Mouse (Mus musculus) heart, postnatal 14 days (tissue): Measurements from ENCODE around the gene Togaram2. TPM values are rescaled to one million over a fixed set of nuclear protein-coding genes. Genes with fewer than 3 reads are reported as not detected.
"Not testable (repeated sequence)": the region's sequence is repeated elsewhere in the genome, so short reads cannot be mapped to it uniquely, and the experiment has no call there.

Experiments used
- DNase-seq, 2 experiments: peaks; one replicate each; pipeline ENCODE4 v3.0.0; 2021 to 2022
- intact Hi-C: fragments of 180-260 bp; cut with DNase I; formaldehyde crosslinking; loops from one replicate; pipeline ENCODE4 v1.15.1; 2025
- long read RNA-seq, 2 experiments: library from polyadenylated mRNA; stranded (forward); transcript quantifications; one replicate each; pipeline ENCODE4 v2.0.0; 2021
- total RNA-seq, 2 experiments: library from RNA; stranded (reverse); gene quantifications; 2 replicates each; pipeline ENCODE4 v1.2.3; 2021

Gene Togaram2
- total RNA-seq, result 1 to 10 TPM; 2.0 to 2.3 TPM
- long read RNA-seq, experiment 1, partial matches to known transcripts, result 3 of 4 reads
- long read RNA-seq, experiment 1, other reads (novel, unspliced or antisense), result 1 of 4 reads
- long read RNA-seq, experiment 2, partial matches to known transcripts, result 0 of 5 reads
- long read RNA-seq, experiment 2, other reads (novel, unspliced or antisense), result 5 of 5 reads

DNA sequence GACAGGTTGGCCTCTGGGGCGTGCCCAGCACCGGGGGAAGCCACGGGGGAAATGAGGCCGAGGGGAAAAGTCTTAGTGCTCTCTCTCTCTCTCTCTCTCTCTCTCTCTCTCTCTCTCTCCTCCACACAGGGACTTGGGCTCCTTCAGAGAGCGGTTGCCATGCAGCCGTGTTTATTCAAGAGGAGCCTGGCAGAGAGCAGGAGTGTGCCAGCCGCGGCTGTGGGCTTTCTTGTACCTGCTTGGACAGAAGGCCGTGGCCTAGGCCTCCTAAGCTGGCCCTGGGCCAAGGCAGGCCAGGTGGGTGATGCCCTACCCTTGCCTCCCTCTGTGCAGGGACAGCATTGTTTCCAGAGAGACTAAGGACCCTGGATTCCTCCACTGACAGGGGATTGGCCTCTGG is at the start of gene Togaram2:
Gene Togaram2 (plus strand): TSS at position 170 of the 400 bp plus-strand sequence.
- intact Hi-C loops, result loop anchor here (5.0 kb wide), 1 partner anchor 109 kb away; no protein-coding TSS in a partner anchor
- DNase-seq, result no peak

DNA sequence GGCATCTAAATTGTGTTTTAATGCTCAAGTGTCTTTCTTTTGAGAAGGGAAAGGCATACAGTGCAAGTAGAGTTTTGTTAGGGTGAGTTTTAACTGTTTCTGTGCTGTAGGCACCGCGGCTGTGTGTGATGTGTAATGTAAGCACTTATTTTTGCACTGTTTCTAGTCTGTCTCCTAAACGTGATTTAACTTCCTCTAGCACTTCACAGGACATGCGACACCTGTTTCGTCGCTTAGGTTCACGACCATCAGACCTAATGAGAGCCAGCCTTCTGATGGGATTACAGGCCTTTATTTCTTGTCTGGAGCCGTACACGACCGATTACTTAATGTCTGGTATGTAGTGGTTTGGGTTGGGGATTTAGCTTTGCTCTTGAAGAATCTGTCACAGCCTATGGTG is 41.3 kb upstream of the Togaram2 start:
- DNase-seq, result no peak
- intact Hi-C loops, result no loop called here

DNA sequence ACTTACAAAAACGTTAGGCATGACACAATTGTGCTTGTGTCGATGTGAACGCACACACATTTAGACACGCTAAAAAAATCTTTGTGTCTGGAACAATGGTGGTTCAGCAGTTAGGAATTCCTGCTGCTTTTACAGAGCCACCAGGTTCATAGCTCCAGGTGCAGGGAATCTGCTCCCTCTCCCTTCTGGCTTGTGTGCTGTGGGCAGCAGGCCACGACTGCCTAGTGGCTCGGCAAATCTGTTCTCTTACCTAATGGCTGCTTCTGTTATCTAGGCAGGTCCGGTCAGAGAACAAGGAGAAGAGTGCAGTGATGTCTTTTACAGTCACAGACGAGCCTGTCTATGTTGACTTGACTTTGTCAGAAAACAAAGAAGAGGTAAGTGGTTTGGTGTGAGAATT is 39.7 kb upstream of the Togaram2 start:
- intact Hi-C loops, result no loop called here
- no peak for DNase-seq

DNA sequence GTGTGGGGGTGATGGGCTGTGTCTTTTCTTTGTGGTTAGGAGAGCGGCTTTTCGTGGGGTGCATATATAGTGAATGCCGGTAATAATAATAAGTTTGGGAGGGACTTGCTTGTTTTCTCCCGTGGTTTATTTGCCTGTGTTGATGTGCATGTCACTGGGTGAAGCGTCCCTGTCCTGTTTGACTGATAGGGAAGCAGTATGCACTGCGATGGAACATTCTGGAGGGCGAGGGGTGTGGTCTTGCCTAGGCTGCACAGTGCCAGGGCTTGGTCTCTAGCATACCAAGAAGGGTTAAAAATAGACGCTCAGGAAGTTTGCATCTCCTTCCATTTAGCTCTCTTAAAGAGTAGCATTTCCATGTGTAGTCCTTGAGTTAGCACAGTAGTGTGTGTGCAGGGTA is 36.3 kb upstream of the Togaram2 start:
- intact Hi-C loops, result no loop called here
- DNase-seq, result no peak

DNA sequence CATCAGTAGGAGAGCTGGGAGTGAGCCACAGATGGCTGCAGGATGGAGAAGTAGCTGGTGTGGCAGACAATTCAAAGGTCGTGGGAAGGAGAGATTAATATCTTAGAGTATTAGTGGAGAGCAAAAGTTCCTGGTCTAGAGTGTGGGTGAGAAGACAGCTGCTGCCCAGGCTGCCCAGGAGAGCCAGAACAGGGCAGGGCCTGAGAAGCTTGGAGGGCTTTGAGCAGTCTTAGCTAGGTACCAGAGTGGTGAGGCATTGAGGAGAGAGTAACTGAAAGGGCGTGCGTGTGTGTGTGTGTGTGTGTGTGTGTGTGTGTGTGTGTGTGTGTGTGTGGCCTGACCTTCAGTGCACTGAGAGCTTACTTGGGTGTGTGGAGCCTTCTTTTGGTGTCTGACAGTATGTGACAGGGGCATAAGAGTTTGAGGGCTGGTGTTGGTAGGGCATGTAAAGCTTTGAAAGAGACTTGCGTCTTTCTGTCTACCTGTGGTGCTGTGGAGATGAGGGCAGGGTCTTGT is 35.3 kb upstream of the Togaram2 start:
- no peak for DNase-seq
- intact Hi-C loops, result no loop called here

DNA sequence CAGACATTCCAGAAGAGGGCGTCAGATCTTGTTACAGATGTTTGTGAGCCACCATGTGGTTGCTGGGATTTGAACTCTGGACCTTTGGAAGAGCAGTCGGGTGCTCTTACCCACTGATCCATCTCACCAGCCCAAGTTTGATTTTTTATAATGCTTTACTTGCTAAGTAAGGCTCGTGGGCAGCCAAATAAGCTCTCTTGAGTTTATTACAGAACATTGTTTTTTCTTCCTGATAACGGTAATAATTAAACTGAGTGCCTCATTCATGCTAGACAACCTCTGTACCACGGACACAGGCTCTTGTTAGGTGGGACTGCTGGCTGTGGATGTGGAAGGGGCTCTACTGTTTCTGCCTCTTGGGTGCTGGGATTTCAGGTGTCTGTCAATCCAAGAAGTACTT is 34.0 kb upstream of the Togaram2 start:
- DNase-seq, intact Hi-C loops: not testable (repeated sequence)

DNA sequence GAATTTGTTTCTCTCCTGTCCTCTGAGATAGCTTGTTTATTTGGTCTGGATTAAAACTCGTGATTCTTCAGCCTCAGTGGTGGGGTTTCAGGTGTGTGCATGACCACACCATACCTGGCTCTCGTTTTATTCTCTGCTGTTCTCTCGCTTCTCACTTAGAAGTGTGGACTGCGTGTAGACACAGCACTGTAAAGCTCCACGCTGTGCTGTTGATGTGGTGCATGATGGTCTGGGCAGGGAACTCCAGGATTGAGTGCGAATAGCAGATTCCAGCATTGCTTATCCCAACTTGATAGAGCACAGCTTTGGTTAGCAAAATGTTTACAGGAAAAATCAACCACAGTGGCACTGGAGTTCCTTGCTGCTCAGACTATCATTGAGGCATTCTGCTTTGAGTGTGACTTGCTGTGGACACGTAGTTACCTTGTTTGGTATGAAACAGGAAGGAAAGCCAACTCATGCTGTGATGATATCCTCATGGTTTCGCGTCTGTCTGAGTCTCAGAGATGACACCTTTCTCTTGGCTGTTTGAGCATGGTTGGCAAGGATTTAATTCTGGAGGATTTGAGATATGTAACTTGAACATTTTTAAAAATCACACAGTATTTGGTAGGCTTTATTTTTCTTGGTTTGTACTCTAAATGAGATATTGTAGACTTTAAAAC is 32.5 kb upstream of the Togaram2 start:
- no peak for DNase-seq
- intact Hi-C loops, result no loop called here

DNA sequence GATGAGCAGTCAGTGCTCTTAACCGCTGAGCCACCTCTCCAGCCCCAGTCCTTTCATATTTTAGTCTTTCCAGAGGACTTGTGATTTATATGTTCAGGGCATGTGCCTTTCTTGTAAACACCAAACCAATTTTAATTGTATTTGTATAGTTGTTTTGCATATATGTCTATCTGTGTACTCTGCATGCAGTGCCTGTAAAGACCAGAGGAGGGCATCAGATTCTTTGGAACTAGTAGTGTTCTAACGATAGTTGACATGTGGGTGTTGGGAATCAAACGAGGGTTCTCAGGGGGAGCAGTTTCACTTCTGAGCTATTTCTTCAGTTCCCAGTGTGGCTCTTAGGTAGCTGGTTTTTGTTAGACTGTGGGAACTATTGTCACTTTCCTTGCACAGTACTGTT is 30.9 kb upstream of the Togaram2 start:
- DNase-seq, result no peak
- intact Hi-C loops, result no loop called here

DNA sequence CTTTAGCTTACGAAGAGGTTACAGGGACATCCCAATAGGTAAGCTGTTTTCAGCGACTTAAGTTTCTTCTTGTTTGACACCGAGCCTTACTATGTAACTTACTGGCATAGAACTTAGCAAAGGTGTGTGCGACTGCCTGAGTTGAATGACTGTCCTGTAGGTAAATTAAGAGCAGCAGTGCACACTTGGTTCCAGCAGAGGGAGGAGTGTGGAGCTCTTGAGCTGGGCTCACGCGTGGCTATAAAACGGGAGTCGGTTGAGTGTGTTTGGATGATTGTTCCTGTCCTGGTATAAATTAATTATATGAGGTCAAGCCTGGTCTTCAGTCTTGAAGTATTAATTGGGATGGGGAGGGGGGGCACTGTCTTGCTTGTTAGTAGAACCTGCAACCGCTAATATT is 23.1 kb upstream of the Togaram2 start:
- intact Hi-C loops, result no loop called here
- no peak for DNase-seq

DNA sequence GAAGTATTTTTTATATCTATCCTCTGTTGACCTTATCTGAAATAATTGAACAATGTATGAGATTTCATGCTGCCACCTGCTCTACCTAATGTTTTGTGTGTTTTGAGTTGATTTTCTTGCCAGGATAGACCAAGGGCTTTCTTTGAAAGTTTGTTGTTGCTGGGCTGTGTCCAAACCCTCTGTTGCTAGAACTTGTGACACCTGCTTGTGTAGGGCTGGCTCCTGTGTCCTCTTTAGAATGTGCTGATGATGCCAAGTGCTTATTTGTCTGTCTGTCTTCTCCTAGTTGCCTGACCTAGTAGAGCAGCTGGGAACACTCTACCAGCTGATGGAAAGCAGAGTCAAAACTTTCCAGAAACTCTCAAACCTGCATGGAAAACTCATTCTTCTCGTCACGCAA is 20.6 kb upstream of the Togaram2 start:
- DNase-seq, result no peak
- intact Hi-C loops, result no loop called here

DNA sequence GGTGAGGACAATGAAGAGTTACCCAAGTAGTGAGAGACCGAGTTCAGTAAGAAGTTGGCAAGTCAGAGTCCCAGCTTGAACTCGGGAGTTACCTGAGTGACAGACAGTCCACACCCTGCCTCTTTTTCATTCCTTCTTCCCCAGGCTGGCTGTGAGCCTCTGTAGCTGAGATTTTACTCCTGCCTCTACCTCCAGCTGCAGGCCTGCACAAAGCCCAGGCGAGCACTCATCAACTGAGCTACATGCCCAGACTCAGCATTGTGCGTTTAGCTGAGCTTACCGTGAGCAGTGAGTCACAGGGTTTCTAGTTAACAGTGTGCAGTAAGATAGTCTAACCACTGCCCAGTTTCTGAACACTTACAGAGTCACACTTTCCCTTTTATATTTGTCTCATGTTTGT is 20.1 kb upstream of the Togaram2 start:
- DNase-seq, result no peak
- intact Hi-C loops, result no loop called here

DNA sequence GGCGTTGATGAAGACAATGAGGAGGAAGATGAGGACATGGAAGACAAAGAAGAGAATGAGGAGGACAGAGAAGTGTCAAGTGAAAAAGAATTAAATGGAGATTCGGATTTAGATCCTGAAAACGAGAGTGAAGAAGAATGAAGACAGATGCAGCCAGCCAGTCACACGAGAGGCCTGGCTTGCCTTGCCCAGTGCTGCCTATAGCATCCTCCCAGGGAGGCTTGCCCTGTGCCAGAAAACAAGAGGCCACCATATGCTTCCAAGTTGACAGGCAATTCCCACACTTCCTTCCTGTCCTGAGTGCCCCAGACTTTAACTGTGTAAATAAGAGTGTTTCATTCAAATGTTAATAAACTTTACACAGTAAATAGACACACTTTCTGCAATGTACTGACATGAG is 15.5 kb upstream of the Togaram2 start:
- intact Hi-C loops, result no loop called here
- DNase-seq, result no peak

DNA sequence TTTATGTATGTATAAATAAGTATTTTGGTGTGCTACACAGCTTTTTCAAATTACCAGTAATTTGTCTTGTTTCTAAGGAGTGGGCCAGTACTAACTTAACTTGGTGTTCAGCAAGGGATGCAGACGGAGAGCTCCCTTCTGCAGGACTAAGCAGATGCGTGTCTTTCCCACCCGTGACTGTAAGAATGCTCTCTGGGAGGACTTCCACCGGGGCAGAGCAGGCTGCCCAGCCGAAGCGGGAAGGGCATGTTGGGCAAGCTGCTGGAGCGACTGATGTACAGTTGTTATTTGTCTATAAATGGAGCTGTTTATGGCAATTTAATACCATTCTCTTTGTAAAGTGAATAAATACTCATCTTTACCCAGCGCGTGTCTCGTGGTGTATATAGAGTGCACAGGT is 14.4 kb upstream of the Togaram2 start:
- intact Hi-C loops, result no loop called here

DNA sequence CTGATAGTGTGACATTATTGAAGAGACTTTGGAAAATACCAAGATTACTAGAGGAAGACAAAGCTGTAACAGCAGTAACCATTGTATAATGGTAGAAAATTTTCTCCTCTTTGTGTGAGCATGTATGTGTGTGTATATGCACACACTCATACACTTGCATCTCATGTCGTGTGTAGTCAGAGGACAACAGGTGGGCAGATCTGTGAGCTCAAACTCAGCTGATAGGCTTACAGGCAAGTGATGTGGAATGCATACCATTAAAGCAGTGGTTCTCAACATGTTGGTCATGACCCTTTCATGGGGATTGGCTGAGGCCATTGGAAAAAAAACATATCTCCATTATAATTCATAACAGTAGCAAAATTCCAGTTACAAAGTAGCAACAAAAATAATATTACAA is 12.7 kb upstream of the Togaram2 start:
- intact Hi-C loops, result loop anchor here (5.0 to 10.0 kb wide), 3 partner anchors 582 to 1122 kb away; no protein-coding TSS in a partner anchor
- no peak for DNase-seq

More for the DNA sequence above, 14.4 kb upstream of the Togaram2 start:
- DNase-seq, result no peak

DNA sequence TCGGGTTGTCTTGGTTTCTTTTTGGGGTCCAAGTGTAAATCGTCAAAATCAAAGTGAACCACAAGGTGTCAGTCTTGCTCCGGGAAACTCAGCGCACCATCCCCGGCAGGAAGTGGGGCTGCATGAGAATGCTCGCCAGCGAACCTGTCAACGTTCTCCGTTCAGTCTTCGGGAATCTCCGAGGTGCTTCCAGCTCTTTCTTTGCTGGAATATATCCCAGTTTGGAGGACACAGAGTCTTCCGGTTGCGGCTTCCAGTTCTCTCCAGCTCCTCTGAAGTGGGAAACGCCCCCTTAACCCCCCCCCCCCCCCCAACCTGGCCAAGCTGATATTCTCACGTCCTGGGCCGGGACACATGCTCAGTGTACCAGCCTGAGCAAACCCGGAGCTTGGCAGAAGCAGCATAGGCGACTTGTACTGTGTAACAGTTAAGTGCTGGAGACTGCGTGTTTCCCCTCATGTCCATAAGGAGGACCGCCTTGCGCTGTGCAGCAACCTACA is 10.3 kb upstream of the Togaram2 start:
- peak; percentile 67 to 81 for DNase-seq
- intact Hi-C loops, result loop anchor here (1.0 to 10.0 kb wide), 4 partner anchors 212 to 1120 kb away; no protein-coding TSS in a partner anchor

DNA sequence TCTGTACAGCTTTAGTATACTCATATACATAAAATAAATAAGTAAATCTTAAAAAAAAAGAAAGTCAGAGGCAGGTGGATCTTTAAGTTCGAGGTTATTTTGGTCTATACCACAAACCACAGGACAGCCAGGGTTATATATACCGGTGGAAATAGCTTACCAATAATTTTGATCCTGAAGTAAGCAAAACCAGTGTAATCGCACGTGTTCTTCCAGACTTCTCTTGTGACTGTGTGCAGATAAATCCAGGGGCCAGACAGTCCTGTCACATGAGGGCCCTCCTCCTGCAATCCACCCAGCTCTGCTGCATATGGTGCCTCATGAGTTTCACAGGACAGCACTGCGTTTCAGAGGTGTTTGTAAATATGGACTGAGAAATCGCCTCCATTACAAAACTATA is 9.6 kb upstream of the Togaram2 start:
- no peak for DNase-seq
- intact Hi-C loops, result loop anchor here (5.0 to 10.0 kb wide), 3 partner anchors 579 to 1119 kb away; no protein-coding TSS in a partner anchor

DNA sequence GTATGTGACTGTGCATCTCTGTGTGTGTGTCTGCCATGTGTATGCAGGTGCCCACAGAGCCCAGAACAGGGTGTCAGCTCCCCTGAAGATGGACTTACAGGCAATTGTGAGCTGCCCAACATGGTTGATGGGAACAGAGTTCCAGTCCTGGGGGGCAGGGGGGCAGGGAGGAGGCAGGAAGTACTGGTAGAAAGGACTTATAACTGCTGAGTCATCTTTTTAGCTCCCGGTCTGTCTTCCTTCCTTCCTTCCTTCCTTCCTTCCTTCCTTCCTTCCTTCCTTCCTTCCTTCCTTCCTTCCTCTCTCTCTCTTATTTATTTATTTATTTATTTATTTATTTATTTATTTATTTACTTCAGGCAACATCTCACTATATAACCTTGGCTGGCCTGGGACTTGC is 8.9 kb upstream of the Togaram2 start:
- no peak for DNase-seq
- intact Hi-C loops, result loop anchor here (5.0 to 10.0 kb wide), 3 partner anchors 578 to 1118 kb away; no protein-coding TSS in a partner anchor

DNA sequence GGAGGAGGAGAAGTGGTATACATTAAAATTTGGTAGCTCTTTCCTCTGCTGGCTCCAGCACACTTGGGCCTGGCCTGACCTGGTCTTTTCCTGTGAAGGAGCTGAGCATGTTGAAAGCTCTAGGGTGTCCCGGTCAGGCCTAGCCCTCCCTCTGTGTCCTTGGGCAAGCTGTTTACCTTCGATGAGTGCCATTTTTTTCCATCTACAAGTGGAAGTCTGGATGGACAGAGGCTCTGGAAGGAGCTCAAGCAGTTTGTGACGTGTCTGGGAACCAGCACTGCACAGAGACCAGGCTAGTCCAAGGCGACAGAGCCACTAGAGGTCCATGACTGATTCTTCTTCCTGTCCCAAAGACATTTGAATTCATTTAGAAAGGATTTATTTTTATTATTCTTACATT is 7.9 kb upstream of the Togaram2 start:
- intact Hi-C loops, result loop anchor here (10.0 kb wide), 1 partner anchor 860 kb away; no protein-coding TSS in a partner anchor
- DNase-seq, result no peak

DNA sequence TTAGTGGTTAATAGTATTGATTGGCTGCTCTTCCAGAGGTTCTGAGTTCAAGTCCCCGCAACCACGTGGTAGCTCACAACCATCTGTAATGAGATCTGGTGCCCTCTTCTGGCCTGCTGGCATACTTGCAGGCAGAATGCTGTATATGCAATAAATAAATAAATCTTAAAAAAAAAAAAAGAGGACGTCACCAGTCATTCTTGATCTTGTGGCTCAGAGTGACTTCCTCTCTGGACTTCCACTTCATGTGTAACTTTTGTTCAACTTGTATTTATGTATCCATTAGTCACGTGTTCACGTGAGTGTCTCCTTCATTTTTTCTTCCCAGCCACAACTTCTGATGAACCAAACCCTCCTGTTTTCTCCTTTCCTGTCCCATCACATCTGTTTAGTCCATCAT is 3.5 kb upstream of the Togaram2 start:
- intact Hi-C loops, result loop anchor here (10.0 kb wide), 1 partner anchor 855 kb away; no protein-coding TSS in a partner anchor
- DNase-seq, result no peak

DNA sequence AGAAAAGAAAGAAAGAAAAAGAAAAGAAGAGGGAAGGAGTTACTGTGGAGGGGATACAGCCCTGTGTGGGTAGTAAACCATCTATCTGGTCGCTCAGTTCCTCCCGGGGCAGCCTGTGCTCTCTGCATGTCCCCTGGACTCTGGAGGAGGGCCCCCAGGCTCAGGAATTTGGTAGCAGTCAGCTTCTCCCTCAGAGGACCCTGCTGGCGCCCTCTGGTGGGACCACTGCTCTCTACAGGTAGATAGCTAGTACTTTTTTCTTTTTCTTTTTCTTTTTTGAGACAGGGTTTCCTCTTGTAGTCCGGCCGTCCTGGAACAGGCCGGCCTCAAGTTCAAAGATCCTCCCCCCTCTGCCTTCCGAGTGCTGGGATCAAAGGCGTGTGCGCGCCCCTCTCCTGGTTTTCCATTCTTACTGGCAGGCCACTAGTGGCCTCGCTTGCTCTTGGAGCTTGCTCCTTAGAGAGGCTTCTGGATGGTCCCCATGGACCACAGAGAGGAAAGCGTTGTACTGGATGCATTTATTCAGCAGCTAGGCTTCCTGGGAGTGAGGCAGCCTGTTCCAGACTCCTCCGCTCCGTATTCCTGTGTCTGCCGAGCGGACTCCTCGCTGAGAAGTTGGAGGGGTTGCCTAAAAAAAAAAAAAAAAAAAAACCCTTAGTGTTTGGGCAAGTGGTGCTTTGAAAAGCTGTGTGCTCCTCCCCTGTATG is 1.1 kb upstream of the Togaram2 start:
- DNase-seq, result peak; percentile 49 to 74
- intact Hi-C loops, result loop anchor here (5.0 kb wide), 1 partner anchor 110 kb away; no protein-coding TSS in a partner anchor

DNA sequence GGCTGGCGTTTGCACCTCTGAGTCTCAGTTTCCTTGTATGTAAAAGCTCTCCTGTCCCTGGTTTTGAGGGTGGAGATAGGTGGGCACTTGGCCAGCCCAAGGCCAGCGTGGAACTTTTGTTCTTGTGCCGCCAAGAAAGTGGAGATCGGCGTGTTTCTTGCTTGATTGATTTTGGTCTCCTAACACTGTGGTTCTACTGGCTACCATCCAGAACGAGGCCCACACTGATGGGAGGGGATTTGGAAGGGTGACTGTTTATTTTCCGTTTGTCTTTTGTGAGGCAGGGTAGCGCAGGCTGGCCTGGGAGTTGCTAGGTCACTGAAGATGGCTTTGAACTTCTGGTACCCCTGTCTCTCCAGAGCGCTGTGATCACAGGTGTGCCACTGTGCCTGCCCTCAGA is 875 bp downstream of the Togaram2 start:
- intact Hi-C loops, result loop anchor here (5.0 kb wide), 1 partner anchor 108 kb away; no protein-coding TSS in a partner anchor
- no peak for DNase-seq
